Mouse (Mus musculus) hindlimb bud, embryonic 11.5 days (tissue): ENCODE measurements around the gene Gm960.
"Not testable (repeated sequence)": the region's sequence is repeated elsewhere in the genome, so short reads cannot be mapped to it uniquely, and the experiment has no call there.

ENCODE experiments used
- DNase-seq: peaks from one replicate; pipeline ENCODE4 v3.0.0-alpha.2; 2012; ENCODE audit warnings: low read depth, low spot score; ENCODE audit errors: extremely low spot score

The Gm960 gene

GRCm38 (mm10) chr19:4596071-4596470 is 102.4 kb downstream of the Gm960 start:
- DNase-seq, result no peak

- DNase-seq, result no peak
Observed at GRCm38 (mm10) chr19:4593792-4594522, 104.5 kb downstream of the Gm960 start.

GRCm38 (mm10) chr19:4590025-4590424 is 108.4 kb downstream of the Gm960 start:
- no peak for DNase-seq

- no peak for DNase-seq
Observed at GRCm38 (mm10) chr19:4589081-4589480, 109.4 kb downstream of the Gm960 start.

GRCm38 (mm10) chr19:4588430-4588829 is 110.0 kb downstream of the Gm960 start:
- no peak for DNase-seq

GRCm38 (mm10) chr19:4587426-4587825 is 111.0 kb downstream of the Gm960 start:
- DNase-seq, result no peak

GRCm38 (mm10) chr19:4586783-4587182 is 111.7 kb downstream of the Gm960 start:
- DNase-seq, result not testable (repeated sequence)

- no peak for DNase-seq
Observed at GRCm38 (mm10) chr19:4583856-4584255, 114.6 kb downstream of the Gm960 start.

GRCm38 (mm10) chr19:4579296-4579695 is 119.2 kb downstream of the Gm960 start:
- no peak for DNase-seq

- no peak for DNase-seq
Observed at GRCm38 (mm10) chr19:4578799-4579198, 119.7 kb downstream of the Gm960 start.
